Comparison of ENCODE assay signal across 11 mouse cellular contexts in genomic region chrX:13655005-13655421, GRCm38 (mm10). TPM values are rescaled to one million over a fixed set of nuclear protein-coding genes. Genes with fewer than 3 reads are reported as not detected.
A peak's percentile ranks its signal among the peaks of the same experiment; 100 is the strongest.
DNase-seq lines count a peak whose midpoint lies in the region; ATAC-seq and TF ChIP-seq lines count a peak whose summit lies in the region.
"Had no signal": no experiment of that assay in that cellular context is flagged by ENCODE, and none has a peak within 500 bp of the region (broad histone marks: within the 10 kb centered on the region; RNA-seq: fewer than 3 reads in every experiment).

No protein-coding gene starts in this region.

- no peaks in the 10 kb centered on the region for H3K27me3 ChIP-seq in heart, embryonic 11.5 days (ENCODE audit: control insufficient read depth, insufficient read depth, low read length)
- H3K27me3 ChIP-seq in spleen, adult 2 months (ENCODE audit: control insufficient read depth, insufficient read depth, low read length): no peaks in the 10 kb centered on the region
- H3K27me3 ChIP-seq in liver, embryonic 15.5 days: no peaks in the 10 kb centered on the region
- H3K27me3 ChIP-seq in splenic B cell, adult 2 months (ENCODE audit: control insufficient read depth, insufficient read depth, low read length, poor library complexity, severe bottlenecking): no peaks in the 10 kb centered on the region

- no peak for TF ChIP-seq CTCF in spleen, adult 2 months (IDR thresholded peaks at IDR 0.05; ENCODE audit: extremely low read depth, insufficient read depth, insufficient read length, insufficient replicate concordance)

- DNase-seq in heart, adult 18-20 months: peak; percentile 32 to 40
- peak; percentile 26 to 54 for DNase-seq in spleen, adult 2 months (ENCODE audit: low read depth in 1 of 2, low spot score in 2 of 2)
- DNase-seq in spleen, adult 12 weeks (ENCODE audit: low spot score): no peak
- peak; percentile 78 for DNase-seq in splenic B cell, adult 2 months (ENCODE audit: low read depth, low spot score)
- no peak for DNase-seq in retina, postnatal 1 day
- DNase-seq in cerebellum, postnatal 14 days: no peak
- DNase-seq: thymus, adult 18-20 months had no signal

- no peaks in the 10 kb centered on the region for H3K9me3 ChIP-seq in heart, embryonic 11.5 days (replicated peaks; ENCODE audit: control insufficient read depth, low read length)
- no peaks in the 10 kb centered on the region for H3K9me3 ChIP-seq in liver, embryonic 15.5 days (replicated peaks)

- no peaks in the 10 kb centered on the region for H3K36me3 ChIP-seq in heart, embryonic 11.5 days (ENCODE audit: control insufficient read depth, insufficient read depth, low read length)
- no peaks in the 10 kb centered on the region for H3K36me3 ChIP-seq in spleen, adult 2 months (ENCODE audit: control insufficient read depth, insufficient read depth, low read length)
- H3K36me3 ChIP-seq in liver, embryonic 15.5 days (replicated peaks): no peaks in the 10 kb centered on the region
- no peaks in the 10 kb centered on the region for H3K36me3 ChIP-seq in splenic B cell, adult 2 months (ENCODE audit: control insufficient read depth, insufficient read depth, low read length, poor library complexity, severe bottlenecking)

- H3K4me2 ChIP-seq in heart, embryonic 11.5 days: no peak overlapping the region
- no peak overlapping the region for H3K4me2 ChIP-seq in liver, embryonic 15.5 days

- no peaks in the 10 kb centered on the region for H3K4me1 ChIP-seq in heart, embryonic 11.5 days (ENCODE audit: control insufficient read depth, insufficient read depth, low read length)
- peaks cover 12% of the 10 kb centered on the region; the same call in 1 of the 2 replicates for H3K4me1 ChIP-seq in spleen, adult 2 months (ENCODE audit: control insufficient read depth, insufficient read depth, insufficient read length)
- H3K4me1 ChIP-seq in liver, embryonic 15.5 days (replicated peaks): peaks cover 12% of the 10 kb centered on the region

- WGBS in heart, embryonic 11.5 days (ENCODE audit: insufficient replicate concordance): 81% methylated on average over 3 of the region's 3 CpGs
- WGBS in spleen, adult 2 months: 29% methylated on average over 3 of the region's 3 CpGs
- WGBS in liver, embryonic 15.5 days (ENCODE audit: insufficient replicate concordance): 25% methylated on average over 3 of the region's 3 CpGs

- H3K4me3 ChIP-seq in heart, embryonic 11.5 days (ENCODE audit: low read depth, low read length): no peak overlapping the region
- no peak overlapping the region for H3K4me3 ChIP-seq in spleen, adult 2 months (ENCODE audit: extremely low read depth, insufficient read depth, insufficient read length)
- H3K4me3 ChIP-seq in liver, embryonic 15.5 days (replicated peaks): no peak overlapping the region

- ATAC-seq in heart, embryonic 11.5 days (replicated peaks; ENCODE audit: insufficient number of reproducible peaks, low FRiP score, low TSS enrichment): no peak
- no peak for ATAC-seq in liver, embryonic 15.5 days (ENCODE audit: insufficient read depth)
- ATAC-seq: hindbrain, embryonic 16.5 days had no signal

- H3K9ac ChIP-seq in heart, embryonic 11.5 days (ENCODE audit: low read depth, low read length): no peak overlapping the region
- H3K9ac ChIP-seq in liver, embryonic 15.5 days: no peak overlapping the region

- no peak overlapping the region for H3K27ac ChIP-seq in heart, embryonic 11.5 days (ENCODE audit: low read depth, low read length)
- peak overlapping the region; percentile 96 for H3K27ac ChIP-seq in spleen, adult 2 months (ENCODE audit: insufficient read depth, low read length)
- H3K27ac ChIP-seq in liver, embryonic 15.5 days (replicated peaks): peak overlapping the region; percentile 41; the same call in 1 of the 2 replicates
- H3K27ac ChIP-seq: liver, embryonic 14.5 days had no signal

- TF ChIP-seq POLR2A in spleen, adult 2 months (IDR thresholded peaks at IDR 0.05; ENCODE audit: low read depth, low read length): no peak; the same call in 1 of the 2 replicates

RNA-seq across cellular contexts. Expression of gene Gpr82, which starts 6.2 kb away (rescaled TPM):
- total RNA-seq in heart, adult 18-20 months (2021): not detected
- 0.06 and 0.34 TPM in 2 replicates for polyA plus RNA-seq in heart, embryonic 11.5 days (2014; fragmentation: Nextera tagmentation; extraction: Ambion mirVana)
- 0.11 and 0.18 TPM in 2 replicates for polyA plus RNA-seq in spleen, adult 2 months (2012; rRNA removed)
- polyA plus RNA-seq in liver, embryonic 15.5 days (2015; fragmentation: Nextera tagmentation; extraction: Ambion mirVana): 0.03 and 0.06 TPM in 2 replicates
- polyA plus RNA-seq: liver, embryonic 14.5 days had no signal

RNA-seq across cellular contexts. Expression of gene Gpr34, which starts 23.1 kb away (rescaled TPM):
- 1 to 10 TPM in 1 of 2 experiments, under 1 TPM in 1; 0.79 to 1.5 TPM for total RNA-seq in heart, adult 18-20 months (2021)
- polyA plus RNA-seq in heart, embryonic 11.5 days (2014; fragmentation: Nextera tagmentation; extraction: Ambion mirVana): 0.62 and 0.75 TPM in 2 replicates
- 0.54 and 0.58 TPM in 2 replicates for polyA plus RNA-seq in spleen, adult 2 months (2012; rRNA removed)
- polyA plus RNA-seq in liver, embryonic 15.5 days (2015; fragmentation: Nextera tagmentation; extraction: Ambion mirVana): 0.26 and 0.50 TPM in 2 replicates

Comparison
In these comparisons a context has a peak if more than half of its experiments do, and no peak if none do; other contexts are left out.
1. DNase-seq: peak in heart, adult 18-20 months (2 of 2), spleen, adult 2 months (2 of 2) and splenic B cell, adult 2 months (single experiment); none in spleen, adult 12 weeks (single experiment), retina, postnatal 1 day (single experiment) and cerebellum, postnatal 14 days (0 of 2).